Mouse (Mus musculus): ENCODE data around the gene Rasgef1b.

The Rasgef1b gene

DNA sequence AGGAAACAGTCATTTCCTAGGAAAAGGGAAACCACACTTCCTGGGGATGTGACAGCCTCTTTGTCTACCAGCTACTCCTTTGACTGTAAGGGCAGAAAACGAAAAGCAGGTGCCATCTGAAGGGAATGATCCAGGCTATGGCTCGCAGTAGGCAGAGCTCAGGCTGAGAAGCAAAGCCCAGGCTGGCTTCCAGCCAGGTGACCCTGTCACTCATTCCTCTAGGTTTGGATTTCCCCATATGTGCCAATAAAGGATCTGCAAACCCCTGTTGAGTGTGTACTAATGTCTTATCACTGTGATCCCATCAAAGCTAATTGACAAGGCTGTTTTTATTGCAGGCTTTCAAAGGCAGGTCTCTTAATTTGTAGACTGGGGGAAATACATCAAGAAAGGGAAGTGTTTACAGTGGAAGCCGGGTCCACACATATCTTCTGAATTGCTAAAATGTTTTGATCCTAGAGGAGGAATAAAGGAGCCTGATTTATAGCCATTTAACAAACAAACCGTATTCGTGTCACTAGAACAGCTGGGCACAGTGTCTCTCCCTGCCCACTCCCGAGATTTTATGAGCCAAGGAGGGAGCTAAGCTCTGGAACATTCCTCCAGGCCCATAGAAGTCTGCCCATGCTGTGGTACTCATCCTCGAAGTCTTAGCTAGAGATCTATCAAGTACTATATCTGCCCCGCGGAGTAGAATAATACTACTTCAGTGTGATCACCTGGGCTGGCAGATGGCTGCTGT lies 449.7 kb downstream of the Rasgef1b start:
- DNase-seq: no peak

DNA sequence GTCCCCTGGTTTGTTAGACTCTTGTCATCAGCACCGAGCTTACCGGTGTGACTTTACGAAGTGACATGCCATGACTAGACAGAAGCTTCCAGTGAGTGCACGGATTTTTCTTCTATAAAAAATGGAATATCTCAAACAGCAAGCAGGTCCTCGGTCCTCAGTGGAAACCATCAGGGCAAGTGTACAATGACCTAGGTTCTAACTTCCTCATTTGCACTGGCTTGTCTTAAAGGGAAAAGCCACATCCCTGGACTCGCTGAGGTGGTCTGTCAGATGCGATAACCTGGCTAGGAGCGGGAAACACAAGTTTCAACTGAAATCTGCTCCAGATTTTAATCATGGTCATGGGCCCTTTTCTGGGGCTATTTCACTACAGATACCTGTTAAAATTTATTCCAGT lies 450.5 kb downstream of the Rasgef1b start:
- DNase-seq: no peak

DNA sequence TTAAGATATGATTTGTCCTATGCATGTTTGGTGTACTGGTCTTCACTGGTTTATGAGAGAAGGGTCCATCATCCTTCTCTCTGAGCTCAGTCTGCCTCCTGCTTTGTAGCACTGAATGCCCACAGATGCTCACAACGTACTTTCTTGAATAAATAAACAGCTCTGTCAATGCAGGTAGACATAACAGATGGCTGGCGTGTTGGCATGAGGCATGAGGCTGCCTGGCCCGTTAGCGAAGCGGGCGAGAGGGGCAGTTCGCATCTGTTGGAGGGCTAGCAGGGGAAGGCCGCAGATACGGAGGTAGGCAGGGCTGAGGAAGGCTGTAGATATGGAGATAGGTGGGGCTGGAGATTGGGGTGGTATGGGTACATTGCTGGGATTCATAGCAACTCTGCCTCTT lies 451.3 kb downstream of the Rasgef1b start:
- no peak for DNase-seq

DNA sequence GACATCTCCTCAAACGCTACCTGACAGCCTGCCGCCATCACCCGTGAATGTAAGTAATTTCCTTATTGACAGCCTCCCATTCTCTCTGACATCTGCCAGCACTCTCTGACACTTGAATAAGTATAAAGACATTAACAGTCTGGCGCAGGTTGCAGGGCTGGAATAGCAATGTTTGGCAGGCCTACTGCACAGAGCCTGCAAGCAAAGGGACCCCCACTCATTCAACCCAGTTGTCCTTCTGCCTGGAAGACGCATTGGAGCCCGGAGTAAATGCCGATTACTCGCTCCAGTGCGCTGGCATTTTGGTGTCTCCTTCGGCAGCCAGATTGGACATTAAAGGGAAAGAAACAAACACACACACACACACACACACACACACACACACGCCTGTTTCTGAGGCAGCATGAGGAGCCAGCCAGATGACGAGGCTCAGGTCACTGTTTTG lies 454.7 kb downstream of the Rasgef1b start:
- DNase-seq: no peak

DNA sequence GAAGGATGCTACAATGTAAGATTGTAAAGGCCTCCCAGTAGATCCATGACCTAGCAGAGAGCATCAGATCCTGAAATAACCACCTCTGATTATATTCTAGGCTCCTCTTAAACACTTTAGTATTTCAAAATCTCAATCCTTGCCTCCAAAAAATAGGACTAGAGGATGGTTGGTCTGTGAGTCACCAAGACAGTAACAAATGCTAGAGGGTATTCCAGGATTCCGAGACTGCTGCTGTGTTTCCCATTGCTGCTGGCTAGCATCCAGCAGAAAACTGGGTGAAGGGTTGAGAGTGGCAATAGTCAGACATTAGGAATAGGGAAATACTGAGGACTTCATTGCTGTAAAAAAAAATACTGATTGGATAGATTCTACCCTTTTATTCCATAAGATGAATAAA lies 457.3 kb downstream of the Rasgef1b start:
- DNase-seq: no peak

DNA sequence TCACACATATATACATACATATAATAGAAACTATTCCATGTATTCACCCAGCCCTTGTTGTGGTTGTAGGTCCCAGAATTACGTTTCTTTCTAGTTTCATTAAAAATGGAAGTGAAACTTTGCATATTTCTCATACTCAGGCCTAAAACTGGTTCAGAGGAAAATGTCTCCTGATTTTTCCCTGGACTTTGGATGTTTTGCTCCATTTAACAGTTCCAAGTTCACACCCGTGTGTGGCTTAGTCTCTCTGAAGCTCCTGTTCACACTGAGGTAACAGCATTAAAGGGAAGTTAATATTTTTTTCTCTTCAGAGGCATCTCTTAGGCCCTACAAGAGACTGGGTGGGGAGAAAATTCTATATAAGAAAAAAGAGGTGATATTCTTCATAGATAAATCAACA lies 459.7 kb downstream of the Rasgef1b start:
- no peak for DNase-seq

DNA sequence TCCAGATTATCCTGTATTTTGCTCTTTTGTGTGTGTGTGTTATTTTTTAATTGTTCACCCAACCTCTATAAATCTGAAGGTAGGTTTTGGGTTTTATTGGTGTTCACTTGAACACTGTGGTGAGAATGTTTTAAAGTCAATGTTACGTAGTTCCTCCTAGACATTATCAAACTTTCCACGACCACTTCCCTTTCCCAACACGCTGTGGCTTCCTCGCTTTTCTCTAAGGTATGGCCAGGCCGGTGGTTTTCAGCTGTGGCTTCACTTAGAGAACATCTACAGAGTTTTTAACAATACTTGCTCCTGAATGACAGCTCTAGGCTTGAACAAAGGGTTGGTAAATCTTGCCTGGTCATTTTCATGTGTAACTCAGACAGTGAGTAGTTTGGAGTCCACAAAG lies 461.5 kb downstream of the Rasgef1b start:
- no peak for DNase-seq

DNA sequence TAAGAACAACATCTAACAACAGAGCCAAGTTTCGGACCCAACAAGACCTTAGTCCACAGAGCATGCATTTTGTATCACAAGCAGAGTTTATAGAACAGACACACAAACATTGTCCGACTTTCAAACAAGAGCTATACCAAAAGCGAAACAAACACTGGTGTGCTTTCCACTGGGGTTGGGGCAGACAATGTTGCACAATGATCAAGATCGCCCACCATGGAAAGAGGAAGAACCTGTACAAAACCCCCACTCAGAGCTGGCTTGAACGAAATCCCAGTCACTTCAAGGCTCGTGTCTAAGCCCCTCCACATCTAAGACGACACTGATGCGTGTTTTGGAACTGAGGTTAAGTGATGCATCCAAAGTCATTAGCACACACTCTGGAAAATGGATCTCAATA lies 462.6 kb downstream of the Rasgef1b start:
- DNase-seq: no peak

DNA sequence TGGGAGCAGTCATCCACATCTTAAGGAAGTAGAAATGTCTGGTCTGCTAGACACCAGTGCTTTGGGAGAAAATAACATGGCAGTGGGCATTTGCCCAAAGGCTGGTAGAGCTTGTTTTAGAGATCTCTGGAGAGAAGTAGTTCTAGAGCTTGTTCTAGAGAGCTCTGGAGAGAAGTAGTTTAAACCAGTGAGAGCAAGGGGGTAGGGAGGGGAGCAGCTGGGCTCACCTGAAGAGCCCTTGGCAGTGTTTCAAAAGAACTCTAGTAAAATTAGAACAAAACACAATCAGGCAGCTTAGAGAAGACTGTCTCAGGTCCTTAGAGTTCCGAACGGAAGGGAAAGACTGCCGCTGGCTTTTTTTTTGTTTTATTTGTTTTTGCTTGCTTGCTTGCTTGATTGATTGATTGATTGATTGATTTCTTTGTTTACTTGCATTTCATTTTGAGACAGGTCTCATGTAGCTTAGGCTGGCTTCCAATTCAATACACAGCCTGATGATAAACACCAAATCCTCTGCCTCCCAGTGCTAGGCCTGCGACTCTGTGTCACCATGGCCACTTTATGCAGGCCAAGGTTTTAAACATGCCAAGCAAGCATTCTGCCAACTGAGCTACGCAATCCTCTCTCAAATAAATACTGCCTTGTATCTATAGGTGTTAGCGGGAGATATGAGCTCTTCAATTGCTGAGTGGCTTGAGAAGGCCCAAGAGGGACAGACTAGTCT lies 466.5 kb downstream of the Rasgef1b start:
- no peak for DNase-seq

DNA sequence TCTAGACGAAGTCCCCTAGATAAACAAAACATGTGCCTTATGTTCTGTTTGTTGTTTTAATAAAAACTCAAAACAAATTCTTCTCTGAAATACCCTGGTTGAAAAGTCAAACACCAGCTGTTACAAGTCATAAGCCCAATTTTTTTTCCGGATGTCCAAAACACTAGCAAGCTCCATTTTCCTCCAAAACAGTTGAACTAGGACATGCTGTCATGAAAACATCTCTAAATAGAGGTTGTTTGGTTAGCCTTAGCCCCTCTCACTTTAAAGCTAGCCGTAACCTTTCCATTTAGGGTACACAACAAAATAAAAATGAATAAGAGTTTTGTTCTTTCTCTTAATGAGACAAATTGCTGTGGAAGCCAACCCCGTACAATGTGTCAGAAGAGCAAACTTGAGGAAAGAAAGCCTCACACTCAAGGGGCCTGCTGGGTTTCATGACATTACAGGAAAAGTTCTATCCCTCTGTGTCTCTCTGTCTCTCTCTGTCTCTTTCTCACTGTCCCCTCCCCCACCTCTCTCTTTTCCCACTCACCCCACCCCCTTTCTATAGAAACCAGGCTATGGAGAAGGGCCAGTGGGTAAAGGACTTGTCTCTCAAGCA lies 467.6 kb downstream of the Rasgef1b start:
- no peak for DNase-seq

DNA sequence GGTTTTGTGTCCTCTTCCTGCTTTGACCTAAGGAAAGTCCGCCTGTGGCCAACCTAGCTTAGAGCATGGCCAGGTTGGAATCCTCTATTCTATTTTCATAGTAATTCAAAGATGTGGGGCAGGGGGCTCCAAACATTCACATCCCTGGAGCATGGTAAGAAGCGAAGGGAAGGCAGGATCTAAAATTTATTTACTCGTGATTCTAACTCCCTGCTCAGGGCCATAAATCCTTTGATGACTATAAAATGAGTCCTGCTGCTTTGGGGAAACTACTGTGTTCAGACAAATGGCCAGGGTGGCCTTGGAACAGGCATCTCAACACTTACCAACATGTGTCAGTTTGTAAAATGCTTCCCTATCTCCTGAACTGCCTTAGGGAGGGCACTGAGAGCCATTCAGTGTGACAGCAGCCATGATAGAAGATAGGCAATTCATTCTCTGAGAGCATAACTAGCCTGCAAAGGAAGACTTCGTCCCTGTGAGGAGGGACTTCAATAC lies 470.8 kb downstream of the Rasgef1b start:
- no peak for DNase-seq

DNA sequence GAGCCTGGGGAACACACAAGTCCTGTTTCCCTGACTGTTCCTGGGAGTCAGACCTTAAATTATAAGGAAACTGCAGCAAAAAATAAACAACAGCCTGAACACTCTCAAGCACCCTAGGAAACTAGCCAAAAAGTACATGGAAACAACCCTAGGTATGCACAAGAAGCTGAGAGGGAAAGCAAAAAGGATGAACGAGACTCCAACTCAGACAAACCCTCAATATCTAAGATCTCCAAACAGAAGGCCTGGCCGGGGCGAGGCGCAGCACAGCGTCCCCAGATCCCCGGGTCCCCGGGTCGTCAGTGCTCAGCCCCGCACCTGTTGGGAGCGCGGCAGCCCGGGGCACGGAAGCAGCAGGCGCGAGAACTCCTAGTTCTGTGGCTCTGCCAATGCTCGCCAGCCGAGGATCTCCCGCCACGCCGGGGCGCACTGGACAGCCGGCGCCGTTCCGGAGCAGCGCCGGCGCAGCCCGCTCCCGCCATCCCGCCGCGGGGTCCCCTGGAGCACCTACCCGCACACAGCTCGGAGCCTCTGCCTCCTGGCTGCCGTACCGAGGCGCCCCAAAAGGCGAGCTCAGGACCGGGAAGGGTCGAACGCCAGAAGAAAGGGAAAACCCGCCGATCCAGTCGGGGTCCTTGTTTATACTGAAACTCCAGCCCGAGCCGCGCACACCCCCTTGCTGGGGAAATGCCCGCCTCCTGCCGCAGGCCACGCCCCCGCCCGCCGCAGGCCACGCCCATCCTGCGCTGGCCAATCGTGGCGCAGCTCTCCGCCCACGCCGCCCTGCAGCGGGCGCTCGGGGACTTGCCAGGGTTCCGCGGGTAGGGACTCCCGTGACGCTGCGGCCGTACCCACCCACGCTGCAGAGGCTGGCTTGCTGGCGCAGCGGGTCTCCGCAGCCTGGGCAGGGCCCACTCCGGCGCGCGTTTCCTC lies 476.4 kb downstream of the Rasgef1b start:
- DNase-seq: peak; percentile 99

DNA sequence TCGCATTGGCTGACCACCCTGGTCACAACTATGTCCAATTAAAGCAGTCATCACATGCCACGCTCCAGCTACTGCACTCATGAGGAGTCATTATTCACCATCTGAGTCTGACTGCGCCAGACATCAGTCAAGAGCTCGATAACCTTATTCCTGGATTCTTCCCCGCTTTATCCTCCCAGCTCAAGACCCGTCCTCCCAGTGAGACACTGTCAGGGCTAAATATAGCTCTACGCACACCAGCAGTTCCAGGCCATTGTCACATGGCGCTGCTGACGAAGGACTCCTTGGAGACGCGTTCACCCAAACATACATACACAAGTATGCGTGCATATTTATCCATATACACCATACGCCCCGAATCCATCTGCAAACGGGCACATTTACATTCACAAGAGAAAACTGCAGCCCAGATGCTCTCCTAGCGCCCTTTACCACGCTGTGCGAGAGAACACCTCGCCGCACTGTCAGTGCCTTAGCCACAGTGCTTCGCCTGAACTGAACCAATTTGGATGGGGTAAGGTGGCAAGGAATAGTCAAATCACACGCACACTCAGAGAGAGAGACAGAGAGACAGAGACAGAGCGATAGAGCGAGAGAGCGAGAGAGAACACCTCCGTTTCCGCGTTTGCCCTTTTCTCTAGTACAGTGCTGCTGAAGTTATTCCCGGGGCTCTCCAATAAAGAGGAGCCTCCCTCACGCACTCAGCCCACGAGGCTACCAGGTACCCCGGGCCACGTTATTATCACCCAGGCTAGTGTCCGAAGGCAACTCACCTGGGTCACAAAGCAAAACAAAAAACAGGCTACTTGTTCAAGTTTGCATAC lies 477.3 kb downstream of the Rasgef1b start:
- DNase-seq: peak; percentile 61

DNA sequence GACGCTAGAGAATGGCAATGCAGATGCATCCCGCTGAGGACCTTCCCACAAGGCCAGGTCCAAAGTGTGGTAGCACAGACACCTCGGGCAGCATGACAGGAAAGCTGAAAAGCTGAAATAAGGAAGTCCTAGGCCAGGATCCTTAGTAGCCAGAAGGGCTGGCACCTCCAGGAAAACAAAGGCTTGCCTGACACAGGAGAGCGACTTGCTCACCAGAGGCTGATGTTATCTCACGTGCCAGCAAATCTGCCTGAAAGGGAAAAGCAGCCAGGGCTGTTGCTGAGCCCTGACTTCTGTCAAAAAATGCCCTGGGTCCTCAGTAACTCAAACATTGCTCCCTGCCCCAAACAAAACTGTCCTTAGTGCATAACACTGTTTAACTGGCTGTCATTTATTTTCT lies 478.0 kb downstream of the Rasgef1b start:
- DNase-seq: peak; percentile 37

DNA sequence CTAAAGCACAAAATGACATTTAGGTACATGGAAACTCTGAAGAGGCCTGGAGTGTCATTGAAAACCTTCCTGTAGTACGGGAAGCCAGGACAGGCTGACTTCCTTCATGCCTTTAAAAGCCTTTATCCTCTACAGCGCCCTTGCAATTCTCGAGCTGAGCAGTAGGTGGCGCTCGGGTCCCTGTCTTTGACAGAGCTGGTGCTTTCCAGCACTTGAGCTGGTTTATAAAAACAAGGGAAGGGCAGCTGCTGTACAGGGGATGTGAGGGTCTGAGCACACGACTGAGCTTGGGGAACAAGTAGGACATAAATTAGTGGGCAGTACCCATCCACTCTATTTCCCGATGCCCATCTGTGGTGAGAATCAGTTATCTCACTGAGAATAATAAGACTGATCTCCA lies 480.4 kb downstream of the Rasgef1b start:
- DNase-seq: peak; percentile 91

DNA sequence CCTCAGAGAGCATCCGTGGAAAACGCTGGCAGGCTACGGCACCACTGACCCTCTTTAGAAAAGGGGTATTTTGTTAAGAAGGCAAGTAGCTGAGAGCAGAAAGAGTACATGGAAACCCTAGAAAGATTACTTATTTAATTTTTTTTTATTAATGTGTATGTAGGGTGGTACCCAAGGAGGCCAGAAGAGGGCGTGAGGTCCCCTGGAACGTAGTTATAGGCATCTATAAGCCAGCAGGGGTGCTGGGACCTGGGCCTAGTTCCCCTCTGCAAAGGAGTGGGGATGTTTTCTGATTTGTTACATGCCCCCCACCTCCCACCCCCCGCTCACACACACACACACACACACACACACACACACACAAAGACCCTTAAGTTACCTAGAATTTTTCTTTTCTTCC lies 480.9 kb downstream of the Rasgef1b start:
- DNase-seq: no peak

DNA sequence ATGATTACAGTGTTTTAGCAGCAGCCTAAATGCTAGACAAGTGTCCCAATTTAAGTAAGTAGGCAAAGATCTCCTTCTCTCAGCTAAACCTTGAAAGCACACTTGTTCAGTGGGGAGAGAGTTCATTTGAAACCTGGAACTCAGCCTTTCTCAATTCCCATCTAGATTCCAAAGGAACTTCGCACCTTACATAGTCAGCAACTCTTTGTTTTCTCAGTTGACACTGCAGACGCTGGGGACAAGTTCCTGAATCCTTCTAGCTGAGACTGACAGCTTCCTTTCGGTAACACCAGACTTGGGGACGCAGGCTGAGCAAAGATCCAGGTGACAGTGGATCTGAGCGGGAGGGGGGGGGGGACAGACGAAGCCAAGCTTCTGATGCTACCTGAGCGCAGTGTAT lies 481.4 kb downstream of the Rasgef1b start:
- no peak for DNase-seq

DNA sequence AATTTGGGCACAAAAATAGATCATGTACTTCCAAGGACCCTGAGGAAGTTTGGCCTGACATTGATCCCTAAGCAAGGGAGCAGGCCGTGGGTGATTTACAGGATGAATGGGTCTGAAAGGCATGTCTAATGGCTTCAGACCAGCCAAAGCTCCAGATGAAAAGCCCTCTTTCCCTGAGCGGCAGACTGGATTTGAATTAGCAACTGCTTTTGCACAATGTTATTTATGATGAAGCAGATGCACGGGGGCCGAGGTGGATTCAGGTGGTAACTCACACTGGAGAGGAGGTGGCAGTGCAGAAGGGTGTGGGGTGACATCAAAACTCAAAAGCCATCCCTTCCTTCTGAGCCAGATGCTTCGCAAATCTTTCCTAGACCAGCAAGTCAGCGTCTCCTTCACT lies 481.9 kb downstream of the Rasgef1b start:
- DNase-seq: peak; percentile 58

DNA sequence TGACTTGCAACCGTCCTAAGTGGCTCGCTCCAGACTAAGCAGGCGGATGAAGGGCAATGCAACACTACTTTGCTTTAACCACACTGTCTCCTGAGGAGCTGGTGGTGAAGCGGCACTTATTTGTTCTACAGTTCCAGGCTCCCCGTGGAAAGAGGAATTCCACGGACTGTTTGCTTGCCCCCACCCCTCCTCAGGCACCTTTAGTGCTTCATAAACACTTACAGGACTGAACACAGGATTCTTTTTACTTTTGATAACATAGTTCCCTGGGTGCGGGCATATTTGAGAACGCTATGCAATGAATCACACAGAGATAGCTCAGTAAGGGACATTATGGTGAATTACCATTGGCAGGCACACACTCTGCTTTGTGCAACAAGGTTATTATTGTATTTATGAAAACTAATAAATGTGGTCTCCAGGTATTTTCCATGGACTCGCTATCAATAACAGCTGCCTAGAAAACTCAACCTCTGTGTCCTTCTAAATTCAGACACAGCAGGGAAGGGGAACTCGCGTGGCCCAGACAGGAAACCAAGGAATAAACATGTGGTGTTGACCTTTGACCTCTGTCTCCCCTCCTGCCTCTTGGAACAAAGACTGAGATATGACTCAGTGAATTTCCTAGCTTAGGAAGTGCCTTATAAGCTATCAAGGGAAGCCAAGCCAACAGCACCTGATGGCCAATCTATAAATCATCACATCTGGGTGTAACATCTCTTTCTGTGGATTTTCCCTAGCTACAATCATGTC lies 486.7 kb downstream of the Rasgef1b start:
- DNase-seq: no peak

DNA sequence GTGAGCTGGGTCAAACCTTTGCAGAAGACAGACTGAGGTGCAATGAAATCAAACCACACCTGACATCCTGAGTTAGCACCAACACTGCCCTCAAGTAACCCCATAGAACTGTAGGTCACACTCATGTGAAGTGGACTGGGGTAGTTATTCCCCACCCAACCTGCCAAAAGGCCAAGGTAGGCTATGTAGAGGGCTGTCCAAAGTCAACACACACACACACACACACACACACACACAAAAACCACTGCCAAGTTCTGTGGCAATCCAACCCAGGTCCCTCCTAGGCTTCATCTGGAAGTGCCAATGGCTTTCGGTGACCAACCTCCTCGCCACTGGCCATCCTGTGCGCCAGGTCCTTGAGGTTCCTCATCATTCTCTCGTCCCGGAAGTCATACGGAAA lies 488.4 kb downstream of the Rasgef1b start:
- no peak for DNase-seq

DNA sequence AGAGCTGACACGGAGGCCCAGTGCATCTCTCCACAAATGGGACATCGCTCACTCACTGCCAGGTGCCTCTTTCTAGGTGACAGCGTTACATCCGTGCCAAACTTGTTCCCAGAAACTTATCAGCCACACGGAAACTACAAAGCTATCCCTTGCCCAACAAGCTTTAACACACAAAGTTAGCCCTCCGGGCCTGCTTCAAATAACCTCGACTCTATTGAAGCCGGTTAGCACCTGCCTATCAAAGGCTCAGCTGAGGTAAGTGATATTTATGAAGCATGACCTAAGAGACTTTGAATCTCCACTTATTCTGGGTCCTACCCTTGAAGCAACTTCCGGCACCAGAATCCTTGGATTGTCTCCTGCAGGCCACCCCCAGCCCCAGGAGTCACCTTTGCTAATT lies 489.2 kb downstream of the Rasgef1b start:
- no peak for DNase-seq

Data from right cerebral cortex, postnatal 25 days (tissue).